Mouse (Mus musculus): ENCODE measurements around the gene AA467197.

GRCm38 (mm10) chr2:122656052-122656451, 19.3 kb downstream of the AA467197 start:
- TF ChIP-seq POLR2A (IDR thresholded peaks at IDR 0.05; ENCODE audit: low read depth, low read length) = no peak
- TF ChIP-seq MXI1 (IDR thresholded peaks at IDR 0.05; ENCODE audit: low read depth, low read length) = no peak
- TF ChIP-seq MAZ (IDR thresholded peaks at IDR 0.05; ENCODE audit: low read depth, low read length) = no peak
